Mouse (Mus musculus) CH12.LX (cell line): ENCODE measurements around the gene Slc30a2. TPM values are rescaled to one million over a fixed set of nuclear protein-coding genes. Genes with fewer than 3 reads are reported as not detected.
"Not testable (repeated sequence)": the region's sequence is repeated elsewhere in the genome, so short reads cannot be mapped to it uniquely, and the experiment has no call there.

Source experiments
- DNase-seq: peaks from one replicate; pipeline ENCODE4 v3.0.0-alpha.2; 2013; ENCODE audit errors: extremely low read depth
- H3K27ac ChIP-seq: 2 replicates; pipeline ENCODE4 v1.5.1; 2012; ENCODE audit warnings: low read depth, mild to moderate bottlenecking, control low read depth, moderate library complexity; ENCODE audit not compliant: insufficient read depth
- H3K27me3 ChIP-seq: replicated peaks from 2 replicates; pipeline ENCODE3; 2012; ENCODE audit warnings: inconsistent platforms
- H3K36me3 ChIP-seq, 2 experiments: replicated peaks in 1 of 2; 2 replicates each; pipeline versions ENCODE3 to v1.6.1; 2012; ENCODE audit warnings: inconsistent platforms in 1 of 2, low read length in 1 of 2, mild to moderate bottlenecking in 1 of 2, mixed read lengths in 1 of 2, moderate library complexity in 1 of 2; ENCODE audit not compliant: control insufficient read depth in 1 of 2, insufficient read depth in 1 of 2
- H3K4me1 ChIP-seq, 2 experiments: 2 replicates each; pipeline ENCODE4 v1.6.1; 2012; ENCODE audit warnings: inconsistent platforms in 1 of 2, moderate library complexity in 1 of 2; ENCODE audit not compliant: insufficient read depth in 2 of 2, control insufficient read depth in 1 of 2
- H3K4me2 ChIP-seq: 2 replicates; pipeline ENCODE4 v1.6.1; 2012; ENCODE audit warnings: low read depth, mild to moderate bottlenecking, control low read depth; ENCODE audit not compliant: poor library complexity, insufficient read depth, severe bottlenecking
- H3K4me3 ChIP-seq, 3 experiments: fragments of 150-350 bp in 1 of 3; sonication (generic) in 1 of 3; replicated peaks in 1 of 3; 2 replicates each; pipeline versions ENCODE3 to v1.5.1; 2011 to 2012; ENCODE audit warnings: low read depth in 2 of 3, low read length in 2 of 3, mild to moderate bottlenecking in 2 of 3, moderate library complexity in 2 of 3, control low read depth in 1 of 3, improper control_type of control experiment in 1 of 3, inconsistent platforms in 1 of 3, mixed read lengths in 1 of 3; ENCODE audit not compliant: poor library complexity in 1 of 3
- H3K79me2 ChIP-seq: replicated peaks from 2 replicates; pipeline ENCODE4 v1.6.1; 2012; ENCODE audit warnings: mild to moderate bottlenecking, moderate library complexity; ENCODE audit not compliant: control insufficient read depth, poor library complexity, insufficient read depth, severe bottlenecking; ENCODE audit errors: extremely low read depth
- H3K9ac ChIP-seq: 2 replicates; pipeline ENCODE4 v1.6.1; 2012; ENCODE audit warnings: low read depth, mild to moderate bottlenecking, control low read depth, moderate library complexity; ENCODE audit not compliant: insufficient read depth
- H3K9me3 ChIP-seq: replicated peaks from 2 replicates; pipeline ENCODE3; 2012; ENCODE audit warnings: low read length, inconsistent platforms, mixed read lengths
- BHLHE40 ChIP-seq: IDR thresholded peaks from 2 replicates; pipeline ENCODE4 v1.6.1; 2011; ENCODE audit warnings: mild to moderate bottlenecking, low read depth, low read length, improper control_type of control experiment
- CHD2 ChIP-seq: IDR thresholded peaks from 2 replicates; pipeline ENCODE4 v1.6.1; 2011; ENCODE audit warnings: low read length, improper control_type of control experiment
- CTCF ChIP-seq, 2 experiments: IDR thresholded peaks in 1 of 2; conservative IDR thresholded peaks in 1 of 2; 2 replicates each; pipeline ENCODE4 v1.5.1; 2011 to 2012; ENCODE audit warnings: low read depth in 2 of 2, low read length in 2 of 2, improper control_type of control experiment in 1 of 2, inconsistent platforms in 1 of 2, mild to moderate bottlenecking in 1 of 2, moderate library complexity in 1 of 2
- E2F4 ChIP-seq: IDR thresholded peaks from 2 replicates; pipeline ENCODE4 v1.6.1; 2011; ENCODE audit warnings: low read depth, low read length, improper control_type of control experiment; ENCODE audit not compliant: insufficient replicate concordance
- ELF1 ChIP-seq: IDR thresholded peaks from 2 replicates; pipeline ENCODE4 v1.6.1; 2014; ENCODE audit warnings: low read depth, mild to moderate bottlenecking, inconsistent platforms, low read length, improper control_type of control experiment
- EP300 ChIP-seq: IDR thresholded peaks from 2 replicates; pipeline ENCODE4 v1.6.1; 2011; ENCODE audit warnings: low read length, improper control_type of control experiment
- HCFC1 ChIP-seq: IDR thresholded peaks from 2 replicates; pipeline ENCODE4 v1.6.1; 2012; ENCODE audit warnings: low read depth, mild to moderate bottlenecking, inconsistent platforms, low read length, improper control_type of control experiment
- MAFK ChIP-seq: IDR thresholded peaks from 2 replicates; pipeline ENCODE4 v1.6.1; 2011; ENCODE audit warnings: low read length, improper control_type of control experiment; ENCODE audit not compliant: insufficient replicate concordance
- MAZ ChIP-seq: IDR thresholded peaks from 2 replicates; pipeline ENCODE4 v1.6.1; 2012; ENCODE audit warnings: low read depth, mild to moderate bottlenecking, inconsistent platforms, low read length, improper control_type of control experiment, moderate library complexity
- MXI1 ChIP-seq: IDR thresholded peaks from 2 replicates; pipeline ENCODE4 v1.6.1; 2011; ENCODE audit warnings: mild to moderate bottlenecking, low read depth, low read length, improper control_type of control experiment
- MYC ChIP-seq: IDR thresholded peaks from 2 replicates; pipeline ENCODE4 v1.6.1; 2011; ENCODE audit warnings: low read depth, mild to moderate bottlenecking, improper control_type of control experiment, low read length
- POLR2A ChIP-seq: IDR thresholded peaks from 2 replicates; pipeline ENCODE4 v1.6.1; 2011; ENCODE audit warnings: low read depth, mild to moderate bottlenecking, improper control_type of control experiment, low read length
- RCOR1 ChIP-seq: conservative IDR thresholded peaks from 2 replicates; pipeline ENCODE4 v1.6.1; 2012; ENCODE audit warnings: low read depth, mild to moderate bottlenecking, inconsistent platforms, low read length, improper control_type of control experiment
- SMC3 ChIP-seq: IDR thresholded peaks from 2 replicates; pipeline ENCODE4 v1.6.1; 2011; ENCODE audit warnings: low read depth, low read length, improper control_type of control experiment
- TBP ChIP-seq: conservative IDR thresholded peaks from 2 replicates; pipeline ENCODE4 v1.6.1; 2011; ENCODE audit warnings: low read depth, low read length, improper control_type of control experiment
- TCF12 ChIP-seq: IDR thresholded peaks from 2 replicates; pipeline ENCODE4 v1.6.1; 2014; ENCODE audit warnings: low read depth, mild to moderate bottlenecking, inconsistent platforms, low read length, improper control_type of control experiment
- USF1 ChIP-seq: IDR thresholded peaks from 2 replicates; pipeline ENCODE4 v1.6.1; 2014; ENCODE audit warnings: low read depth, mild to moderate bottlenecking, inconsistent platforms, low read length, improper control_type of control experiment
- USF2 ChIP-seq: conservative IDR thresholded peaks from 2 replicates; pipeline ENCODE4 v1.6.1; 2011; ENCODE audit warnings: low read depth, low read length, improper control_type of control experiment
- ZC3H11A ChIP-seq: IDR thresholded peaks from 2 replicates; pipeline ENCODE4 v1.6.1; 2012; ENCODE audit warnings: low read depth, mild to moderate bottlenecking, inconsistent platforms, low read length, improper control_type of control experiment
- ZKSCAN1 ChIP-seq: IDR thresholded peaks from 2 replicates; pipeline ENCODE4 v1.6.1; 2012; ENCODE audit warnings: low read depth, inconsistent platforms, low read length, improper control_type of control experiment, borderline replicate concordance
- dilution Hi-C: fragments of 300-500 bp; cut with MboI; formaldehyde crosslinking; loops from 2 replicates; pipeline ENCODE4 v1.14.3; 2020; ENCODE audit warnings: low sequenced_read_pairs; ENCODE audit not compliant: extremely low pct_unique_long_range_greater_than_20kb, extremely low pct_ligation_motif_present
- in situ Hi-C: fragments of 300-500 bp; cut with MboI; formaldehyde crosslinking; loops from 3 replicates; pipeline ENCODE4 v1.14.3; 2019; ENCODE audit warnings: low sequenced_read_pairs, low pct_ligation_motif_present, low pct_unique_long_range_greater_than_20kb, mixed read lengths
- polyA plus RNA-seq: library from polyadenylated mRNA; unstranded; fragments of >175 nt; gene quantifications from 2 replicates; pipeline ENCODE4 v1.2.1, GENCODE M21; 2012; ENCODE audit warnings: low read depth; ENCODE audit not compliant: insufficient read length
- total RNA-seq, 2 experiments: library from RNA; depleted of rRNA; stranded (reverse); fragments of 300-350 nt in 1 of 2; fragments of >200 nt in 1 of 2; gene quantifications; 2 replicates each; pipeline ENCODE4 v1.2.3; 2012 to 2014

Gene Slc30a2
- total and polyA plus RNA-seq, 3 experiments = 5.1 to 22.4 (median 8.9) TPM

- H3K27me3 ChIP-seq = no peaks in the 10 kb centered on the region
- H3K4me2 ChIP-seq = no peak overlapping the region
- no peak overlapping the region for H3K9ac ChIP-seq
- H3K27ac ChIP-seq = no peak overlapping the region
- H3K9me3 ChIP-seq = no peaks in the 10 kb centered on the region
- no peak overlapping the region for H3K4me3 ChIP-seq
- in situ Hi-C loops = no loop called here
- no peaks in the 10 kb centered on the region for H3K36me3 ChIP-seq
- no peak for DNase-seq
- no peaks in the 10 kb centered on the region for H3K79me2 ChIP-seq
- TF ChIP-seq TCF12 (no peak), ZC3H11A (no peak), E2F4 (no peak), USF1 (no peak), MAFK (no peak), MXI1 (no peak), POLR2A (no peak), CTCF (conservative IDR thresholded peaks at IDR 0.05 in 1 of 2, IDR thresholded peaks at IDR 0.05 in 1 of 2; ENCODE audit: low read depth in 2 of 2, low read length in 2 of 2) (no peak), RCOR1 (no peak), EP300 (no peak), TBP (no peak), MAZ (no peak), USF2 (no peak), HCFC1 (no peak), BHLHE40 (no peak)
- peaks cover 0 to 21% of the 10 kb centered on the region in 2 experiments; a peak in 2 of 4 replicates for H3K4me1 ChIP-seq
- dilution Hi-C loops = no loop called here
These were observed 36.5 kb downstream of the Slc30a2 start for GRCm38 (mm10) chr4:134379510-134379909.

GRCm38 (mm10) chr4:134383750-134384149 lies 40.8 kb downstream of the Slc30a2 start, which contains the start of gene Extl1:
Gene Extl1 (minus strand): TSS chr4:134383850.
- dilution Hi-C loops, H3K9me3 ChIP-seq, H3K27me3 ChIP-seq, H3K36me3 ChIP-seq, H3K79me2 ChIP-seq, H3K27ac ChIP-seq, DNase-seq, H3K4me2 ChIP-seq, H3K9ac ChIP-seq, in situ Hi-C loops, H3K4me3 ChIP-seq: not testable (repeated sequence)
- peaks cover 0 to 16% of the 10 kb centered on the region in 2 experiments; a peak in 2 of 4 replicates for H3K4me1 ChIP-seq

- no peak overlapping the region for H3K9ac ChIP-seq
- peaks cover 6% of the 10 kb centered on the region for H3K9me3 ChIP-seq
- dilution Hi-C loops (no loop called here), in situ Hi-C loops (no loop called here)
- no peak for TF ChIP-seq EP300
- TF ChIP-seq MYC = no peak
- TF ChIP-seq CTCF (conservative IDR thresholded peaks at IDR 0.05 in 1 of 2, IDR thresholded peaks at IDR 0.05 in 1 of 2; ENCODE audit: low read depth in 2 of 2, low read length in 2 of 2) = peak in 1 of 2 experiments; percentile 33; a peak in 3 of 4 replicates
- TF ChIP-seq ZKSCAN1 = no peak
- TF ChIP-seq ELF1 = no peak
- no peak for TF ChIP-seq CHD2
- TF ChIP-seq SMC3 = peak; percentile 24; the same call in 1 of the 2 replicates
- no peaks in the 10 kb centered on the region for H3K79me2 ChIP-seq
- no peaks in the 10 kb centered on the region for H3K27me3 ChIP-seq
- no peak overlapping the region for H3K4me2 ChIP-seq
- no peak overlapping the region for H3K27ac ChIP-seq
- DNase-seq = no peak
- H3K4me3 ChIP-seq = no peak overlapping the region
- no peaks in the 10 kb centered on the region for H3K4me1 ChIP-seq
- H3K36me3 ChIP-seq = no peaks in the 10 kb centered on the region
These were observed 44.3 kb downstream of the Slc30a2 start for GRCm38 (mm10) chr4:134387268-134387667.
